Mouse (Mus musculus) layer of hippocampus, adult 8-10 months (tissue): ENCODE data around the gene Olfr1176. TPM values are rescaled to one million over a fixed set of nuclear protein-coding genes. Genes with fewer than 3 reads are reported as not detected.

Experiments
- DNase-seq, 2 experiments: peaks; one replicate each; pipeline ENCODE4 v3.0.0; 2022; ENCODE audit warnings: low spot score in 2 of 2
- total RNA-seq, 4 experiments: library from RNA; stranded (reverse); gene quantifications; 2 replicates each; pipeline ENCODE4 v1.2.4; 2022

Gene Olfr1176
- not detected for total RNA-seq

DNA sequence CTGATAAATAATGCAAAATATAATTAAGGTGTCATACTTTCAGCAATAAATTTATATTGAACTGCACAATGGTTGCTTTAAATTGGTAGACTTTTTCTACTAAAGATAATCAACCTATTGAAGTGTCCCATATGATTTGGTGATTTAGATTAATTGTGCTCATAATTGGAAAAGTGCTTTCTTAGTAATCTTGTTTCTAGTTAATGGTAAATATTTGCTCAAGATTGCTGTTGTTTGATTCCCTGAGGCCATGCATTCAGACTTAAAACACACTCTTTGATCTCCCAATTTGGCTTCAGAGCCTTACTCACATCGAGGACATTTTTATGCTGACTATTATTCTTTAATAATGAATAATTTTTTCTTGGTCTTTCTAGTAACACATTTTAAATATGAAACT, at the start of gene Olfr1176:
Gene Olfr1176, plus strand, starts transcription at position 301 of the 400 bp plus-strand sequence.
- DNase-seq = no peak

DNA sequence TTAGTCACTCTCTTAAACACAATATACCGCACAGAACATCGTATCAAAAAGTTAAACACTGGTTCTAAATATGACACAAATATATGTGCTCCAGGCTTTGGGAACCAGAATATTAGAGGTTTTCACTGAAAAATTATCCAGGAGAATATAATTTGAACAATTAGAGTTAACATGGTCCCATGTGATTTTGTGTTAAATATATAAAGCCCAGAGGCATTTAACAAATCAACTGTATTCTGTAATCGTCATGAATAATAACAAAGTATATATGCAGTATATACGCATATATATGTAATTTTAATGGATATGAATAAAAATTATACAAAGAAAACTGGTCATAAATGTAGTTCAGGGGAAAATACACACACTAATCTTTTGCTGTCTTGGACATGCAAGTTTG, 21.5 kb upstream of the Olfr1176 start, which contains the start of gene Olfr1174-ps:
Gene Olfr1174-ps, minus strand, starts transcription at position 101 of the 400 bp plus-strand sequence.
- no peak for DNase-seq

DNA sequence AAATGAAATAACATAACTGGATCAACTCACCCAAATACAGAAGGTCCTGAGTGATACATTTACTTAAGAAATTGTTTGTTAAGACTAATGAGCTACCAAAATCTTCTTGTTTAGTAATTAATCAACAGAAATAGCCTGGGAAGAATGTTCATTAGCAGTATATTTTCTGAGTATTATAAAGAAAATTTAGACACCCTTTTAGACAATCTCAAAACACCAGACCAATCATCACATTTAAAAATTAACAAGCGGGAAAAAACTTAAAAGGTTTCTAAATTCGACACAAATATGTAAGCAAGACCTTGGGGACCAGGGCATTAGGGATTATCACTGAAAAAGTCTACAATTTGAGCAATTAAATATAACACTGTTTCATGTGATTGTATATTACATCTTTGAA, 9.4 kb upstream of the Olfr1176 start, which contains the start of gene Olfr1175-ps:
Gene Olfr1175-ps, minus strand, starts transcription at position 101 of the 400 bp plus-strand sequence.
- no peak for DNase-seq

DNA sequence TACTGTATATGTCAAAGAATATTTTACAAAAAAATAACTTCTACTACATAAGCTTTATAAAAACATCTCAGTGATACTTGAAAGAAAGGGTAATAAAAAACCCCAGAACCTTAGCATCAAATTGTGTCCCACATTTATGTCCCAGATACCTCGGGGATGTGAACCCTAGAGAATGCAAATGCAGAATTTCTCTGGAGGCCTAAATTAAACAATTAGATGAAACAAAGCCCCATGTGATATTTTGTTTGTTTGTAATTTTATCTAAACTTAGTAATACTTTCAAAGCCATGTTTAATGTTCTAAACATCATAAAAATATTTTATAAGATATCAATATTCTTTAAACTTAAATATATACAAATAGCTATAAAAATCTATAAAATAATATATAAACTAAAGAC, 9.9 kb downstream of the Olfr1176 start, which contains the start of gene Olfr1177-ps:
Gene Olfr1177-ps, minus strand, starts transcription at position 101 of the 400 bp plus-strand sequence.
- no peak for DNase-seq

DNA sequence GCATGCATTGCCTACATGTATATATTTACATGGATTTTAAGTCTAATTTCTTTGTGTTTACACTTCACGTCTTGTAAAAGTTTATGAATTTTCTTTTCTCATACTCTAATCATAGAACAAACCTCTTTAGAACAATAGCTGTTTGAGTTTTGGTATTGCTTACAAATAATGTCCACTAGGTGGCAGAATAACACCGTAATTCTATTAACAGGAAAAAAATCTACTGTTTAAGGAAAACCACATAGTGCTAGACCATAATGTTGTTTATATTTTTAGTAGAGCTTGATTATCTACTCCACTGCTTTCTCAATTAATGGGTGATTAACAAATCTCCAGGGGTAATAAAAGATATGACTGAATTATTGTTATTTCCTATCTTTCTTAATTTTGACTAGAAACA, 19.8 kb downstream of the Olfr1176 start:
- no peak for DNase-seq

DNA sequence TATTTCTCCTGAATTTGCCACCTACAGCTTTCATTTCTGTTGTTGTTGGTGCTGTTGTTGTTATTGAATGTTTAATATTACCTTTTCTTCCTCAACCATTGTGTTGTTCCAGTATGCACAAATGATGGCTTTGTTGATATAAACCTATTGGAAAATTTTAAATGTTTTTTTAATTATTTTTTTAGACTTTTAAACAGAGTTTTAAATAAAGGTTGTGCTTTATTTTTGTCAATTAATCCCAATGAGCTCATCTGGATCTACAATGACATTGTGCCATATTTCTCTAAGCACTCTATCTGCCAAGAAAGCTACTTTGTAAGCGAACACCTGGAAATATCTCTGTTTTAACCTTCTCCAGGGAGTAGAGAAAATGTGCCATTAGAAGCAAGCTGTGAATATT, 50.2 kb downstream of the Olfr1176 start, which contains the start of gene Olfr1178:
Gene Olfr1178, plus strand, starts transcription at position 301 of the 400 bp plus-strand sequence.
- DNase-seq = no peak

Other genes with a start within 250 kb of the Olfr1176 start
- gene Olfr1164, start 242.8 kb upstream of the Olfr1176 start, total RNA-seq = not detected
- gene Olfr1166, start 208.4 kb upstream of the Olfr1176 start, total RNA-seq = not detected
- not detected for gene Olfr1167, start 181.5 kb upstream of the Olfr1176 start, total RNA-seq
- gene Olfr1168, start 154.8 kb upstream of the Olfr1176 start, total RNA-seq = not detected
- not detected for gene Olfr1170, start 108.4 kb upstream of the Olfr1176 start, total RNA-seq
- gene Olfr1173, start 56.8 kb upstream of the Olfr1176 start, total RNA-seq = not detected
- gene Olfr1174-ps, start 21.6 kb upstream of the Olfr1176 start, total RNA-seq = not detected
- not detected for gene Olfr1175-ps, start 9.5 kb upstream of the Olfr1176 start, total RNA-seq
- gene Olfr1177-ps, start 9.8 kb downstream of the Olfr1176 start, total RNA-seq = not detected
- not detected for gene Olfr1178, start 50.3 kb downstream of the Olfr1176 start, total RNA-seq
- gene Olfr1179, start 69.7 kb downstream of the Olfr1176 start, total RNA-seq = not detected
- gene Olfr1180, start 82.4 kb downstream of the Olfr1176 start, total RNA-seq = not detected
- gene Olfr1181, start 89.5 kb downstream of the Olfr1176 start, total RNA-seq = not detected
- gene Gm13757, start 112.4 kb downstream of the Olfr1176 start, total RNA-seq = not detected
- not detected for gene Olfr1183, start 118.1 kb downstream of the Olfr1176 start, total RNA-seq
- not detected for gene Olfr1184, start 146.9 kb downstream of the Olfr1176 start, total RNA-seq
- not detected for gene Olfr1185-ps1, start 156.6 kb downstream of the Olfr1176 start, total RNA-seq
- gene Olfr1186, start 181.8 kb downstream of the Olfr1176 start, total RNA-seq = not detected
- not detected for gene Olfr1188, start 220.2 kb downstream of the Olfr1176 start, total RNA-seq
- gene Olfr1189, start 249.7 kb downstream of the Olfr1176 start, total RNA-seq = not detected